Mouse (Mus musculus) ES-E14 (cell line): Measurements from ENCODE around the gene Htr1b. TPM values are rescaled to one million over a fixed set of nuclear protein-coding genes. Genes with fewer than 3 reads are reported as not detected.

ENCODE experiments used
- DNase-seq: peaks from one replicate; pipeline ENCODE4 v3.0.0-alpha.2; 2013; ENCODE audit warnings: low read depth, low spot score
- H3K27ac ChIP-seq: 2 replicates; pipeline ENCODE4 v1.5.1; 2012; ENCODE audit warnings: low read depth, mild to moderate bottlenecking, low read length, moderate library complexity, mixed read lengths; ENCODE audit not compliant: poor library complexity, insufficient read depth, severe bottlenecking
- H3K36me3 ChIP-seq: 2 replicates; pipeline ENCODE4 v1.6.1; 2012; ENCODE audit warnings: mild to moderate bottlenecking, low read length, moderate library complexity, mixed read lengths; ENCODE audit not compliant: control insufficient read depth, poor library complexity, insufficient read depth, severe bottlenecking
- H3K4me1 ChIP-seq, 2 experiments: fragments of 150-350 bp in 1 of 2; sonication (generic) in 1 of 2; 2 replicates each; pipeline ENCODE4 v1.6.1; 2012; ENCODE audit warnings: low read length in 2 of 2, mild to moderate bottlenecking in 1 of 2, mixed read lengths in 1 of 2; ENCODE audit not compliant: control insufficient read depth in 2 of 2, insufficient read depth in 2 of 2, poor library complexity in 1 of 2
- H3K4me3 ChIP-seq, 2 experiments: fragments of 150-350 bp in 1 of 2; sonication (generic) in 1 of 2; 2 replicates each; pipeline ENCODE4 v1.5.1; 2012; ENCODE audit warnings: low read length in 2 of 2, low read depth in 1 of 2, mild to moderate bottlenecking in 1 of 2, mixed read lengths in 1 of 2; ENCODE audit not compliant: insufficient read depth in 1 of 2, poor library complexity in 1 of 2, severe bottlenecking in 1 of 2
- H3K9ac ChIP-seq: 2 replicates; pipeline ENCODE4 v1.6.1; 2012; ENCODE audit warnings: low read depth, mild to moderate bottlenecking, low read length, mixed read lengths; ENCODE audit not compliant: poor library complexity, insufficient read depth, severe bottlenecking
- H3K9me3 ChIP-seq: fragments of 150-350 bp; sonication (generic); 2 replicates; pipeline ENCODE4 v1.6.1; 2012; ENCODE audit warnings: low read depth, mild to moderate bottlenecking, low read length; ENCODE audit not compliant: control insufficient read depth, insufficient read depth
- CHD2 ChIP-seq: IDR thresholded peaks from 2 replicates; pipeline ENCODE4 v1.6.1; 2014; ENCODE audit warnings: mild to moderate bottlenecking, low read depth, low read length, inconsistent platforms
- HCFC1 ChIP-seq: IDR thresholded peaks from 2 replicates; pipeline ENCODE4 v1.6.1; 2012; ENCODE audit warnings: low read length, inconsistent platforms, borderline replicate concordance; ENCODE audit not compliant: insufficient read depth
- MAFK ChIP-seq: IDR thresholded peaks from 2 replicates; pipeline ENCODE4 v1.6.1; 2014; ENCODE audit warnings: mild to moderate bottlenecking, low read depth, low read length, inconsistent platforms; ENCODE audit not compliant: insufficient read depth
- ZC3H11A ChIP-seq: IDR thresholded peaks from 2 replicates; pipeline ENCODE4 v1.6.1; 2012; ENCODE audit warnings: low read depth, mild to moderate bottlenecking, inconsistent platforms, low read length, borderline replicate concordance
- ZNF384 ChIP-seq: IDR thresholded peaks from 2 replicates; pipeline ENCODE4 v1.6.1; 2012; ENCODE audit warnings: low read depth, low read length, inconsistent platforms
- in situ Hi-C, 2 experiments: fragments of 600-800 bp; cut with MboI; formaldehyde crosslinking; loops; one replicate each; pipeline ENCODE4 v1.15.1; 2025; ENCODE audit warnings: low sequenced_read_pairs in 2 of 2, inconsistent platforms in 1 of 2; ENCODE audit not compliant: unreplicated experiment in 2 of 2
- total RNA-seq: library from RNA; depleted of rRNA; stranded (reverse); fragments of 300-350 nt; gene quantifications from 2 replicates; pipeline ENCODE4 v1.2.3, GENCODE M21; 2012; rRNA removed

Htr1b gene
- 0.79 and 1.5 TPM in 2 replicates for total RNA-seq

DNA sequence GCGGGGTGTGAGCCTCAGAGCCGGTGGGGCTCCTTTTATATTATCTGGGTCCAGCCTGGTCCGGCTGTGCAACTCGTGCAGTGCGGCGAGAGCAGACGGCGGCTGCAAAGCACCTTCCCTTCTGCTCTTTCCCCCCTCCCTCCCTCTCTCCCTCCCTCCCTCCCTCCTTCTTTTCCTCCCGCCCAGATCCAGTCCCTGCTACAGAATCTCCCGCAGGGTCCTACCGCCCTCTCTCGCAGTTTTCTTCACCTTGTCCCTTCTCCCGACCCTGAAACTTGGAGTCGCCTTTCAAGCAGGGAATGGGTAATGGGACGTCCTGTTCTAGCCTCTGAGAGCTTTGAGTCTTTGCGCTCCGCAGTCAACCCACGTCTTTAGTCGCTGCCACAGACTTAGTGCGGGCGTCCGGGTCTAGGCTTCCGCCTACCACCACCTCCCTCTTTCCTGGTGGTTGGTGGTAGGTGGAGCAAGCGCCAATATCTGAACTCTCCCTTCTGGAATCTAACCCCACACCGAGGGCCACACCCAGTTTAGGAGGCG lies at the start of gene Htr1b:
Gene Htr1b (minus strand): TSS at position 392 of the 537 bp plus-strand sequence.
- Histone ChIP-seq H3K27ac (no peak within 1 kb of the TSS), H3K4me1 (peaks cover 0 to 5% of the 10 kb centered on the region in 2 experiments; a peak in 1 of 4 replicates)
- in situ Hi-C loops: no loop called here

DNA sequence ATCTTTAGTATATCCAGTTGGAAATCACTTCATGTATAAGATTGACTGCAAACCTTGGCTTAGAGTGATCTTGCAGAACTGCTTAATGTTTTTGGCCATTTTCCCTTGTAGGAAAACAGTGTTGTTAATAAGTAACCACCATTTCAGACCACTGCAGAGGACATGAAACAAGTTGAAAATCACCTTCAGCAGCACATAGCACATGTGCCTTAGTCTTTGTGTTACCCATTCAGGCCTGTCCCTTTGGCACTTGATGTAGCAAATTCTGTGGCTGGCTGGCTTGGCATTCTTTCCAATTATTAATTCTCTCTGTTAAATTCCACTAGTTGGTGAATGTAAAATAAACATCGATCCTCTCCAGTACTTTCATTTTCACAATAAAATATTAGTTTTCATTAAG lies 43.1 kb upstream of the Htr1b start:
- no peak overlapping the region for H3K9ac ChIP-seq
- TF ChIP-seq HCFC1 (no peak), MAFK (no peak), CHD2 (no peak), ZNF384 (no peak), ZC3H11A (no peak)
- no peaks in the 10 kb centered on the region for H3K9me3 ChIP-seq
- H3K27ac ChIP-seq: no peak overlapping the region
- in situ Hi-C loops: no loop called here
- H3K36me3 ChIP-seq: no peaks in the 10 kb centered on the region
- no peaks in the 10 kb centered on the region for H3K4me1 ChIP-seq
- no peak overlapping the region for H3K4me3 ChIP-seq
- no peak for DNase-seq

More for the DNA sequence above, at the start of gene Htr1b:
- peak; percentile 57 for DNase-seq
- Histone ChIP-seq H3K9ac (peak within 1 kb of the TSS; percentile 55), H3K36me3 (no peaks in the 10 kb centered on the region), H3K4me3 (peak within 1 kb of the TSS; percentile 78 to 86), H3K9me3 (no peaks in the 10 kb centered on the region)
- TF ChIP-seq ZC3H11A (no peak), ZNF384 (no peak), HCFC1 (no peak), MAFK (no peak), CHD2 (no peak)

DNA sequence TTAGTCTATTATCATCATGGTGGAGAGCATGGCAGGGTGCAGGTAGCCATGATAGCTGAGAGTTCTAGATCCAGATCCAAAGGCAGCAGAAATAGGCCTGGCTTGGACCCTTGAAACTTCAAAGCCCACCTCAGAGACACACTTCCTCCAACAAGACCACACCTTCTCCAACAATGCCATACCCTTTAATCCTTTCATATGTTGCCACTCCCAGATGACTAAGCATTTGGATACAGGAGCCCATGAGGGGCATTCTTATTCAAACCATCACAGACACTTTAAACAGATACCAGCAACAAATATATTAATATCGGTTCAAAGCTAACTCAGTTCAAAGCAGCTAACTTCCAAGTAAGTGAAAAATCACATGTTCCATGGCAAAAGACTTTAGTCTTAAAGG lies 3.9 kb upstream of the Htr1b start:
- no peaks in the 10 kb centered on the region for H3K36me3 ChIP-seq
- peak; percentile 12 for DNase-seq
- no peaks in the 10 kb centered on the region; a peak in 1 of 4 replicates for H3K4me1 ChIP-seq
- TF ChIP-seq ZNF384 (no peak), CHD2 (no peak), MAFK (peak; percentile 79)
- no peak overlapping the region for H3K4me3 ChIP-seq
- H3K27ac ChIP-seq: no peak overlapping the region
- in situ Hi-C loops: no loop called here
- no peaks in the 10 kb centered on the region for H3K9me3 ChIP-seq
- no peak overlapping the region for H3K9ac ChIP-seq

DNA sequence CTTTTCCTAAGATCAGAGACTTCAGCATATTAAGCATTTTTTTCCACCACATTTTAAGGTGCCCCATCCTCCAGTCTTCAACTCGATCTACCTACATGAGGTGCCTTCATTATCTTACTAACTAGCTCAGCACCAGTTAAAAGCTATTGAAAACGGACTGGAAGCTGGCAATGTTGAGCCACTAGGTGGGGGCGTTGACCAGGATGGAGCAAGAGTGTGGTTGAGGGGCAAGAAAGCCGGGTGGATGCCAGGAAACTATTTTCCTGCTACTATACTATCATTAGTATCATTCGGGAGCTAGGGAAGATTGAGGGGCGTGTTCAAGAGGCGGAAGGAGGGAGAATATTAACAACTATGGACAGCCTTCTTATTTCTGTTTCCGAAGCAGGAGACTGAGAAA lies 1.5 kb upstream of the Htr1b start:
- peak; percentile 44 for DNase-seq
- H3K27ac ChIP-seq: no peak overlapping the region
- no peaks in the 10 kb centered on the region for H3K9me3 ChIP-seq
- H3K36me3 ChIP-seq: no peaks in the 10 kb centered on the region
- TF ChIP-seq ZNF384 (no peak), ZC3H11A (no peak), HCFC1 (no peak), MAFK (no peak), CHD2 (no peak)
- in situ Hi-C loops: no loop called here
- no peak overlapping the region for H3K4me3 ChIP-seq
- H3K9ac ChIP-seq: no peak overlapping the region
- H3K4me1 ChIP-seq: peaks cover 0 to 5% of the 10 kb centered on the region in 2 experiments; a peak in 1 of 4 replicates

DNA sequence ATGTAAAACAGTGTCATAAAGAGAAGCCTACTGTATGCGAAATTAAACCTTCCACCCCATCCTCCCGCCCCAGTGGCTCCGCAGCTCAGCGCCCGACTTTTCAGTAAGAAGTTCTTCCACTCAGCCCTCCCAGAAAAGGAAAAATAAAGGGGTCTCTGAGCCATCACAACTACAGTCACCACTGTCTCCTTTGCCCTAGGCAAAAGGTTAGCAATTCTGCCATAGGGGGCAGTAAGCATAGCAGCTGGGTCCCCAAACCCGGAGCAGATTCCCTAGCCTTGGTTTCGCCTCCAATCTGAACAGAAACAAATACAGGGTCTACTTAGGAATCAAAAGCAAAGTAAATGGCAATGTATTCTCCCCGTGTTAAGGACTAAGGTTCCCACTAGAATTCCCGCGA lies 535 bp upstream of the Htr1b start:
- H3K9ac ChIP-seq: no peak overlapping the region
- H3K36me3 ChIP-seq: no peaks in the 10 kb centered on the region
- DNase-seq: peak; percentile 8
- H3K4me1 ChIP-seq: peaks cover 0 to 5% of the 10 kb centered on the region in 2 experiments; a peak in 1 of 4 replicates
- in situ Hi-C loops: no loop called here
- peak overlapping the region; percentile 78 to 86; a peak in 2 of 4 replicates for H3K4me3 ChIP-seq
- no peaks in the 10 kb centered on the region for H3K9me3 ChIP-seq
- TF ChIP-seq HCFC1 (no peak), MAFK (no peak), ZNF384 (no peak), ZC3H11A (no peak), CHD2 (no peak)
- H3K27ac ChIP-seq: no peak overlapping the region
